Mouse (Mus musculus): ENCODE measurements around the gene Cpeb1. TPM values are rescaled to one million over a fixed set of nuclear protein-coding genes. Genes with fewer than 3 reads are reported as not detected.
A peak's percentile ranks its signal among the peaks of the same experiment; 100 is the strongest.

The Cpeb1 gene
- polyA plus RNA-seq, 1 experiment from 2014 or later: 1.1 TPM

DNA sequence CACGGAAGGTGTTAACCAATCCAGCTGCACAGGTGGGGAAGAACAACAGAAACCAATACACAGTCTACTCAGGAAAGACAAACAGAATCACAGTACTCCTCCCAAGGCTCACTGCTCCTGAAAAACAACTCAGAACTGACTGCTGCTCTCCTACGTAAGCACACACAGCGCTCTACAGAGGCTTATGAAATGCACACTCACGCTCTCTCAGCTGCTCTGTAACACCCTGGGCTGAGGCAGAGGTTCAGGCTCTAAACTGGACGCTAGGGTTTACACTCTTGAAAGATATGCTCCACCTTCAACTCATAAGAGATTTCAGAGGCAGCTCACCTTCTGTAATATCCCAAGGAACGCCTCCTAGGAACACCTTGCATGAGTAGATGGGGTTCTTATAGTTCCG, 98.3 kb downstream of the Cpeb1 start:
- ATAC-seq (replicated peaks; ENCODE audit: low FRiP score) (no peak), DNase-seq (ENCODE audit: low spot score) (no peak)
- no peaks in the 10 kb centered on the region for H3K4me1 ChIP-seq (replicated peaks; ENCODE audit: control insufficient read depth, insufficient read depth, low read length)
- no peaks in the 10 kb centered on the region for H3K9me3 ChIP-seq (ENCODE audit: control insufficient read depth, low read length)
- no peaks in the 10 kb centered on the region for H3K27me3 ChIP-seq (ENCODE audit: control insufficient read depth, insufficient read depth, low read length)
- 83% methylated on average over 7 of the region's 7 CpGs for WGBS
- H3K27ac ChIP-seq (ENCODE audit: low read depth, low read length): no peak overlapping the region
- no peak overlapping the region for H3K9ac ChIP-seq (ENCODE audit: low read length)
- H3K4me3 ChIP-seq (ENCODE audit: low read depth, low read length): no peak overlapping the region
- no peaks in the 10 kb centered on the region for H3K36me3 ChIP-seq (ENCODE audit: control insufficient read depth, insufficient read depth, low read length)
- H3K4me2 ChIP-seq (ENCODE audit: low read depth, low read length, severe bottlenecking): no peak overlapping the region

DNA sequence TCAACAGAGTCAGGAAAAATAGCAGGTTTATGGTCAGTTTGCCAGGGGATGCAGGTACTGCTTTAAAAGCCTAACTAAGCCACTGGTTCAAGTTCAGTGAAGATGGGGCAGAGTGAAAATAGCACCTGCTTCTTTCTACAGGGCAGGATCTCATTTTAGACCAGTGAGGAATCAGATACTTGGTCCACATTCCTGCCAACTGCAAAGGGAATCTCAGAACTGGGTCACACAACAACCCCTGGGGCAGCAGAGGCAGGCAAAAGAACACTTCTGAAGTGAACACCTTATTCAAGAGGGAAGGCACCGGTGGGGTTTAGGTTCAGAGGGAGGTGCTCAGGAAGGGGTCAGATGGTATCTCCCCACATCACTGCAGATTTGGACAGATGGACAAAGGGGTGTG, 98.9 kb downstream of the Cpeb1 start:
- H3K36me3 ChIP-seq (ENCODE audit: control insufficient read depth, insufficient read depth, low read length): no peaks in the 10 kb centered on the region
- no peak overlapping the region for H3K27ac ChIP-seq (ENCODE audit: low read depth, low read length)
- no peaks in the 10 kb centered on the region for H3K4me1 ChIP-seq (replicated peaks; ENCODE audit: control insufficient read depth, insufficient read depth, low read length)
- H3K4me2 ChIP-seq (ENCODE audit: low read depth, low read length, severe bottlenecking): no peak overlapping the region
- H3K4me3 ChIP-seq (ENCODE audit: low read depth, low read length): no peak overlapping the region
- no peak overlapping the region for H3K9ac ChIP-seq (ENCODE audit: low read length)
- DNase-seq (ENCODE audit: low spot score) (no peak), ATAC-seq (replicated peaks; ENCODE audit: low FRiP score) (no peak)
- H3K27me3 ChIP-seq (ENCODE audit: control insufficient read depth, insufficient read depth, low read length): no peaks in the 10 kb centered on the region
- H3K9me3 ChIP-seq (ENCODE audit: control insufficient read depth, low read length): no peaks in the 10 kb centered on the region
- WGBS: 92% methylated on average over 1 of the region's 1 CpGs

GRCm38 (mm10) chr7:81355746-81356145, 99.5 kb downstream of the Cpeb1 start:
- no peak for ATAC-seq (replicated peaks; ENCODE audit: low FRiP score)
- H3K4me1 ChIP-seq (replicated peaks; ENCODE audit: control insufficient read depth, insufficient read depth, low read length): no peaks in the 10 kb centered on the region
- H3K9ac ChIP-seq (ENCODE audit: low read length): no peak overlapping the region
- H3K36me3 ChIP-seq (ENCODE audit: control insufficient read depth, insufficient read depth, low read length): no peaks in the 10 kb centered on the region
- H3K27ac ChIP-seq (ENCODE audit: low read depth, low read length): no peak overlapping the region
- H3K9me3 ChIP-seq (ENCODE audit: control insufficient read depth, low read length): no peaks in the 10 kb centered on the region
- 75% methylated on average over 7 of the region's 7 CpGs for WGBS
- H3K27me3 ChIP-seq (ENCODE audit: control insufficient read depth, insufficient read depth, low read length): no peaks in the 10 kb centered on the region
- no peak for DNase-seq (ENCODE audit: low spot score)
- no peak overlapping the region for H3K4me3 ChIP-seq (ENCODE audit: low read depth, low read length)
- H3K4me2 ChIP-seq (ENCODE audit: low read depth, low read length, severe bottlenecking): no peak overlapping the region

DNA sequence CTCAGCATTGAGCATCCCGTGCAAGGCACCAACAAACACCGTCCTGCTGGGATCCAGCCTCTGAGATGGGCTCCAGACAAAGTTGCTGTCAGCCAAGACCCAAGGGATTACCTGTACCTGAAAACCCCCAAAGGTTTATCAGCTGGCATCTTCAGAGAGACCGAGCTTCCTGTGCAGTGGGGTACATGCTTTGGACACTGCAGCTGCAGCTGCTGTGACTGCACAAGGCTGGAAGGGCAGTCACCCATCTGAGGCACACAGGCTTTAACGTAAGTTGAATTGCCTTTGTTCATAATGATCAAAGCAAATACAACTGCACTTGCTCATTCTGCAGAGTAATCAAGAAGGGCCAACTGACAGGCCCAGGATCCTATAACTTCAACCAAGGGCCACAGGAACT, 103.4 kb downstream of the Cpeb1 start:
- Histone ChIP-seq H3K36me3 (ENCODE audit: control insufficient read depth, insufficient read depth, low read length) (no peaks in the 10 kb centered on the region), H3K27me3 (ENCODE audit: control insufficient read depth, insufficient read depth, low read length) (no peaks in the 10 kb centered on the region), H3K9me3 (ENCODE audit: control insufficient read depth, low read length) (no peaks in the 10 kb centered on the region), H3K4me2 (ENCODE audit: low read depth, low read length, severe bottlenecking) (no peak overlapping the region), H3K4me3 (ENCODE audit: low read depth, low read length) (no peak overlapping the region), H3K4me1 (replicated peaks; ENCODE audit: control insufficient read depth, insufficient read depth, low read length) (no peaks in the 10 kb centered on the region), H3K27ac (ENCODE audit: low read depth, low read length) (no peak overlapping the region), H3K9ac (ENCODE audit: low read length) (no peak overlapping the region)
- ATAC-seq (replicated peaks; ENCODE audit: low FRiP score) (no peak), DNase-seq (ENCODE audit: low spot score) (no peak)
- WGBS: 81% methylated on average over 4 of the region's 4 CpGs

DNA sequence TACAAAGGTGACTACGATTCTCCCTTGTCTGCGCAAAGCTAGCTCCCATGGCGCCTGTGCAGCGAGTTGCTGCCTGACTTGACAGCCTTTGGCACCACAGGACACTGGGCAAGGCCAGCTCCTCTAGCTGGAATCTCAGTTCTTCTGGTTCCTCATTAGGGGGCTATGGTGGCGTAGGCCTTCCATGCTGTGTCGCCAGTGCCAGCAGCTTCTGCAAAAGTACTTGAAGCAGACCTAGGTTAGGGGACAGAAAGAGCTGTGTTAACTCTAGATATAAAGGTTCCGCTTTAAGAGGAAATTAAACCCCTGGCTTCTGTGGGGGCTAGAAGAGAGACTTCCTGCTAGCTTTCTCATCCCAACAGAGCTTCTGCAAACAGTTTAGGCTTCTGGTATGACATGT, 107.1 kb downstream of the Cpeb1 start:
- no peaks in the 10 kb centered on the region; the same call in 1 of the 2 replicates for H3K36me3 ChIP-seq (ENCODE audit: control insufficient read depth, insufficient read depth, low read length)
- WGBS: 49% methylated on average over 7 of the region's 7 CpGs
- peaks cover 8% of the 10 kb centered on the region for H3K4me1 ChIP-seq (replicated peaks; ENCODE audit: control insufficient read depth, insufficient read depth, low read length)
- H3K9ac ChIP-seq (ENCODE audit: low read length): no peak overlapping the region
- no peak overlapping the region for H3K27ac ChIP-seq (ENCODE audit: low read depth, low read length)
- H3K27me3 ChIP-seq (ENCODE audit: control insufficient read depth, insufficient read depth, low read length): no peaks in the 10 kb centered on the region
- H3K9me3 ChIP-seq (ENCODE audit: control insufficient read depth, low read length): no peaks in the 10 kb centered on the region
- ATAC-seq (replicated peaks; ENCODE audit: low FRiP score) (no peak), DNase-seq (ENCODE audit: low spot score) (no peak)
- H3K4me3 ChIP-seq (ENCODE audit: low read depth, low read length): no peak overlapping the region
- H3K4me2 ChIP-seq (ENCODE audit: low read depth, low read length, severe bottlenecking): no peak overlapping the region

DNA sequence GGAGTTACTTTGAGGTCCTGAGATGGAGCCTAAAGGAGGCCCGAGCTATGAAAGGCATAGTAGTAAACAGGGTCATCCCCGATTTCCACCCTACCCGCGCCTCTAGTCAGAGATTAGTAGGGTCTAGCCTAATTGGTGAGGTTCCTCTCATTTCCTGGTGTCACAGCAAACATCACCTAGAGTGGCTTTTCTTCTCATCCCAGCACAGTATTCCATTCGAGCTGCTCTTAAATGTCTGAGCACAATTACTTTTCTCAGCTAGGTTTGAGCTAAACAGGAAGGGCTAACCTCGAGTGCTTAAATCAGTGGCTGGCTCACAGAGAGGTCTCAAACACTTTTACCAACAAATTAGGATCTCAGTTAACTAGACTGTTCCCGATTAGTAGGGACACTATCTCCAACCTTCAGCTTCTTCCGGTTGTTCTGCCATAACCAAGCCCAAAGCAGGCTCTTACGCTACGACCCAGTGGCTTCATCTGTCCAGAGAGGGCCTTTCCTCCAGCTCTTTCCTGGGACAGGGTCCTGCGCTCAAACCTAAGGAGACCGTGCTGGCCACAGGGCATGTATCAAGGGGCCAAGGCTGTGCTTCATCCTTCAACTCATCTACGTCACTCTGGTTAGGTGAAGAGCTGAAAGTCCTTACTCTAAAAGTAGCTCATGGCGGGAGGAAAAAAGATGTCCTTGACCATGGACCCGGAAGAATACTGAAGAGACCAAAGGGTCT, 109.7 kb downstream of the Cpeb1 start:
- peak overlapping the region; percentile 54 for H3K4me2 ChIP-seq (ENCODE audit: low read depth, low read length, severe bottlenecking)
- 62% methylated on average over 15 of the region's 15 CpGs for WGBS
- H3K27ac ChIP-seq (ENCODE audit: low read depth, low read length): no peak overlapping the region
- H3K9ac ChIP-seq (ENCODE audit: low read length): peak overlapping the region; percentile 60
- H3K27me3 ChIP-seq (ENCODE audit: control insufficient read depth, insufficient read depth, low read length): no peaks in the 10 kb centered on the region
- peaks cover 13% of the 10 kb centered on the region; the same call in 1 of the 2 replicates for H3K36me3 ChIP-seq (ENCODE audit: control insufficient read depth, insufficient read depth, low read length)
- DNase-seq (ENCODE audit: low spot score) (no peak), ATAC-seq (replicated peaks; ENCODE audit: low FRiP score) (no peak)
- H3K4me3 ChIP-seq (ENCODE audit: low read depth, low read length): peak overlapping the region; percentile 99
- H3K9me3 ChIP-seq (ENCODE audit: control insufficient read depth, low read length): no peaks in the 10 kb centered on the region
- H3K4me1 ChIP-seq (replicated peaks; ENCODE audit: control insufficient read depth, insufficient read depth, low read length): peaks cover 13% of the 10 kb centered on the region

GRCm38 (mm10) chr7:81344544-81345446, 110.5 kb downstream of the Cpeb1 start, which contains the start of gene Rps17:
Rps17 (minus strand) TSS chr7:81345254.
- no peaks in the 10 kb centered on the region for H3K9me3 ChIP-seq (ENCODE audit: control insufficient read depth, low read length)
- WGBS: under 1% methylated on average over 84 of the region's 85 CpGs

DNA sequence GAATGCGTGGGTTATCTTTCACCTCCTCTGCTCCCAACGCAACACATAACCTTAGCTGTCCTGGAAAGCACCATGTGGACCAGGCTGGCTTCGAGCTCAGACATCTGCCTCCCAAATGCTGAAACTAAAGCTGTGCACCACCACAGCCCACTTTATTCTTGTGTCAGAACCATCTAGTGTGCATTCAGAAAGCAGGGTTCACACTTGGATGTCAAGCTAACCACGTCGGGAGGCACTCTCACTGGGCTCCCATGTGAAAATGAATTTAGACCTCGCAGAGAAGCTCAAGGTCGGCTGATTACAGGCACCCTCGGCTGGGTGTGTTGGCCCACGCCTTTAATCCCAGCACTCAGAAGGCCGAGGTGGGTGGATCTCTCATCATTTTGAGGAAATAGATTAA, 111.4 kb downstream of the Cpeb1 start:
- DNase-seq (ENCODE audit: low spot score) (peak; percentile 51), ATAC-seq (replicated peaks; ENCODE audit: low FRiP score) (no peak)
- WGBS: 23% methylated on average over 10 of the region's 10 CpGs
- Histone ChIP-seq H3K36me3 (ENCODE audit: control insufficient read depth, insufficient read depth, low read length) (peaks cover 13% of the 10 kb centered on the region; the same call in 1 of the 2 replicates), H3K9ac (ENCODE audit: low read length) (peak overlapping the region; percentile 98), H3K27ac (ENCODE audit: low read depth, low read length) (no peak overlapping the region), H3K9me3 (ENCODE audit: control insufficient read depth, low read length) (no peaks in the 10 kb centered on the region), H3K27me3 (ENCODE audit: control insufficient read depth, insufficient read depth, low read length) (no peaks in the 10 kb centered on the region), H3K4me3 (ENCODE audit: low read depth, low read length) (peak overlapping the region; percentile 99), H3K4me1 (replicated peaks; ENCODE audit: control insufficient read depth, insufficient read depth, low read length) (peaks cover 13% of the 10 kb centered on the region), H3K4me2 (ENCODE audit: low read depth, low read length, severe bottlenecking) (peak overlapping the region; percentile 92)

More at GRCm38 (mm10) chr7:81344544-81345446, 110.5 kb downstream of the Cpeb1 start, which contains the start of gene Rps17:
- Histone ChIP-seq H3K4me1 (replicated peaks; ENCODE audit: control insufficient read depth, insufficient read depth, low read length) (peaks cover 13% of the 10 kb centered on the region), H3K4me2 (ENCODE audit: low read depth, low read length, severe bottlenecking) (peak within 1 kb of the TSS; percentile 92), H3K9ac (ENCODE audit: low read length) (peak within 1 kb of the TSS; percentile 98), H3K27ac (ENCODE audit: low read depth, low read length) (peak within 1 kb of the TSS; percentile 72), H3K36me3 (ENCODE audit: control insufficient read depth, insufficient read depth, low read length) (peaks cover 13% of the 10 kb centered on the region; the same call in 1 of the 2 replicates), H3K27me3 (ENCODE audit: control insufficient read depth, insufficient read depth, low read length) (no peaks in the 10 kb centered on the region), H3K4me3 (ENCODE audit: low read depth, low read length) (peak within 1 kb of the TSS; percentile 99)
- ATAC-seq (replicated peaks; ENCODE audit: low FRiP score) (peak; percentile 88), DNase-seq (ENCODE audit: low spot score) (peak; percentile 99)

Data from forebrain, embryonic 11.5 days (tissue).